Mouse (Mus musculus): Measurements from ENCODE around the gene Aasdh. TPM values are rescaled to one million over a fixed set of nuclear protein-coding genes. Genes with fewer than 3 reads are reported as not detected.
"Not testable (repeated sequence)": the region's sequence is repeated elsewhere in the genome, so short reads cannot be mapped to it uniquely, and the experiment has no call there.

Aasdh gene
- polyA plus RNA-seq, 1 experiment from 2014 or later: 18.3 TPM

GRCm38 (mm10) chr5:76942505-76942904 lies 37.2 kb upstream of the Aasdh start:
- Histone ChIP-seq H3K27ac (replicated peaks) (no peak overlapping the region), H3K4me1 (replicated peaks) (0 out of 2 replicates have a peak, but pooled peaks cover 3% of the 10 kb centered on the region), H3K9ac (no peak overlapping the region), H3K4me3 (no peak overlapping the region), H3K27me3 (no peaks in the 10 kb centered on the region), H3K36me3 (peaks cover 15% of the 10 kb centered on the region), H3K9me3 (peaks cover 8% of the 10 kb centered on the region; the same call in 1 of the 2 replicates), H3K4me2 (no peak overlapping the region)
- 88% methylated on average over 4 of the region's 4 CpGs for WGBS
- no peak for ATAC-seq (ENCODE audit: low read depth)

- H3K27ac ChIP-seq (replicated peaks): no peak overlapping the region
- WGBS: 97% methylated on average over 4 of the region's 4 CpGs
Measured at GRCm38 (mm10) chr5:76941975-76942374, 36.7 kb upstream of the Aasdh start.

GRCm38 (mm10) chr5:76939717-76940116 lies 34.4 kb upstream of the Aasdh start:
- Histone ChIP-seq H3K9me3 (peaks cover 8% of the 10 kb centered on the region; the same call in 1 of the 2 replicates), H3K27me3 (no peaks in the 10 kb centered on the region), H3K9ac (no peak overlapping the region), H3K36me3 (peaks cover 15% of the 10 kb centered on the region), H3K4me2 (no peak overlapping the region), H3K4me3 (no peak overlapping the region), H3K27ac (replicated peaks) (no peak overlapping the region), H3K4me1 (replicated peaks) (no peaks in the 10 kb centered on the region)
- no peak for ATAC-seq (ENCODE audit: low read depth)
- 98% methylated on average over 8 of the region's 8 CpGs for WGBS

More at GRCm38 (mm10) chr5:76941975-76942374, 36.7 kb upstream of the Aasdh start:
- Histone ChIP-seq H3K27me3 (no peaks in the 10 kb centered on the region), H3K4me1 (replicated peaks) (0 out of 2 replicates have a peak, but pooled peaks cover 3% of the 10 kb centered on the region), H3K9ac (no peak overlapping the region), H3K36me3 (peaks cover 15% of the 10 kb centered on the region), H3K9me3 (peaks cover 8% of the 10 kb centered on the region; the same call in 1 of the 2 replicates), H3K4me3 (no peak overlapping the region), H3K4me2 (no peak overlapping the region)
- no peak for ATAC-seq (ENCODE audit: low read depth)

- H3K9me3 ChIP-seq: 0 out of 2 replicates have a peak, but pooled peaks cover 12% of the 10 kb centered on the region
- no peaks in the 10 kb centered on the region for H3K4me1 ChIP-seq (replicated peaks)
- peaks cover 28% of the 10 kb centered on the region for H3K36me3 ChIP-seq
- H3K4me2 ChIP-seq: no peak overlapping the region
- WGBS: 79% methylated on average over 7 of the region's 7 CpGs
- H3K9ac ChIP-seq: no peak overlapping the region
- no peaks in the 10 kb centered on the region for H3K27me3 ChIP-seq
- H3K4me3 ChIP-seq: no peak overlapping the region
- ATAC-seq (ENCODE audit: low read depth): no peak
- no peak overlapping the region for H3K27ac ChIP-seq (replicated peaks)
Measured at GRCm38 (mm10) chr5:76929180-76929877, 24.0 kb upstream of the Aasdh start.

GRCm38 (mm10) chr5:76928124-76928832 lies 23.0 kb upstream of the Aasdh start:
- no peaks in the 10 kb centered on the region for H3K27me3 ChIP-seq
- 86% methylated on average over 16 of the region's 16 CpGs for WGBS
- H3K27ac ChIP-seq (replicated peaks): no peak overlapping the region
- ATAC-seq (ENCODE audit: low read depth): no peak
- no peak overlapping the region for H3K4me3 ChIP-seq
- 0 out of 2 replicates have a peak, but pooled peaks cover 12% of the 10 kb centered on the region for H3K9me3 ChIP-seq
- no peak overlapping the region for H3K9ac ChIP-seq
- H3K36me3 ChIP-seq: peaks cover 28% of the 10 kb centered on the region
- no peak overlapping the region for H3K4me2 ChIP-seq
- no peaks in the 10 kb centered on the region for H3K4me1 ChIP-seq (replicated peaks)

GRCm38 (mm10) chr5:76924296-76924695 lies 19.0 kb upstream of the Aasdh start:
- no peak overlapping the region for H3K27ac ChIP-seq (replicated peaks)
- no peaks in the 10 kb centered on the region for H3K4me1 ChIP-seq (replicated peaks)
- H3K36me3 ChIP-seq: peaks cover 46% of the 10 kb centered on the region
- 83% methylated on average over 1 of the region's 1 CpGs for WGBS
- 0 out of 2 replicates have a peak, but pooled peaks cover 12% of the 10 kb centered on the region for H3K9me3 ChIP-seq
- H3K4me3 ChIP-seq: no peak overlapping the region
- ATAC-seq (ENCODE audit: low read depth): no peak
- H3K27me3 ChIP-seq: no peaks in the 10 kb centered on the region
- no peak overlapping the region for H3K9ac ChIP-seq
- H3K4me2 ChIP-seq: no peak overlapping the region

GRCm38 (mm10) chr5:76923428-76923827 lies 18.1 kb upstream of the Aasdh start:
- Histone ChIP-seq H3K36me3 (peaks cover 52% of the 10 kb centered on the region), H3K9me3 (0 out of 2 replicates have a peak, but pooled peaks cover 10% of the 10 kb centered on the region), H3K4me3 (no peak overlapping the region), H3K4me2 (no peak overlapping the region), H3K4me1 (replicated peaks) (no peaks in the 10 kb centered on the region), H3K9ac (no peak overlapping the region), H3K27me3 (no peaks in the 10 kb centered on the region), H3K27ac (replicated peaks) (no peak overlapping the region)
- ATAC-seq (ENCODE audit: low read depth): no peak
- WGBS: 89% methylated on average over 13 of the region's 13 CpGs

GRCm38 (mm10) chr5:76922833-76923232 lies 17.5 kb upstream of the Aasdh start:
- peaks cover 58% of the 10 kb centered on the region for H3K36me3 ChIP-seq
- no peak overlapping the region for H3K9ac ChIP-seq
- WGBS: 69% methylated on average over 4 of the region's 4 CpGs
- H3K4me1 ChIP-seq (replicated peaks): no peaks in the 10 kb centered on the region
- 0 out of 2 replicates have a peak, but pooled peaks cover 6% of the 10 kb centered on the region for H3K9me3 ChIP-seq
- H3K27me3 ChIP-seq: no peaks in the 10 kb centered on the region
- no peak for ATAC-seq (ENCODE audit: low read depth)
- no peak overlapping the region for H3K27ac ChIP-seq (replicated peaks)
- H3K4me2 ChIP-seq: no peak overlapping the region
- H3K4me3 ChIP-seq: no peak overlapping the region

GRCm38 (mm10) chr5:76912522-76912921 lies 7.2 kb upstream of the Aasdh start:
- H3K4me2 ChIP-seq; ATAC-seq (ENCODE audit: low read depth); H3K4me3 ChIP-seq; H3K27me3 ChIP-seq; H3K9me3 ChIP-seq; H3K4me1 ChIP-seq (replicated peaks); H3K27ac ChIP-seq (replicated peaks); H3K9ac ChIP-seq: not testable (repeated sequence)
- WGBS: 97% methylated on average over 5 of the region's 5 CpGs
- H3K36me3 ChIP-seq: peaks cover 16% of the 10 kb centered on the region

GRCm38 (mm10) chr5:76910807-76911206 lies 5.5 kb upstream of the Aasdh start:
- no peak overlapping the region for H3K27ac ChIP-seq (replicated peaks)
- no peak for ATAC-seq (ENCODE audit: low read depth)
- peaks cover 8% of the 10 kb centered on the region for H3K4me1 ChIP-seq (replicated peaks)
- H3K4me3 ChIP-seq: no peak overlapping the region
- H3K4me2 ChIP-seq: no peak overlapping the region
- no peak overlapping the region for H3K9ac ChIP-seq
- WGBS: 82% methylated on average over 3 of the region's 3 CpGs
- peaks cover 14% of the 10 kb centered on the region for H3K36me3 ChIP-seq
- H3K9me3 ChIP-seq: no peaks in the 10 kb centered on the region
- no peaks in the 10 kb centered on the region for H3K27me3 ChIP-seq

GRCm38 (mm10) chr5:76906155-76906499 lies 813 bp upstream of the Aasdh start:
- Histone ChIP-seq H3K4me3 (peak overlapping the region; percentile 74), H3K27me3 (no peaks in the 10 kb centered on the region), H3K36me3 (no peaks in the 10 kb centered on the region), H3K4me2 (peak overlapping the region; percentile 79), H3K4me1 (replicated peaks) (peaks cover 14% of the 10 kb centered on the region), H3K9me3 (no peaks in the 10 kb centered on the region), H3K27ac (replicated peaks) (peak overlapping the region; percentile 91), H3K9ac (peak overlapping the region; percentile 87)
- WGBS: 31% methylated on average over 3 of the region's 3 CpGs
- ATAC-seq (ENCODE audit: low read depth): no peak

GRCm38 (mm10) chr5:76904713-76905404 lies 455 bp downstream of the Aasdh start:
- peaks cover 14% of the 10 kb centered on the region for H3K4me1 ChIP-seq (replicated peaks)
- peak overlapping the region; percentile 79 for H3K4me2 ChIP-seq
- H3K27me3 ChIP-seq: no peaks in the 10 kb centered on the region
- peaks cover 2% of the 10 kb centered on the region; the same call in 1 of the 2 replicates for H3K36me3 ChIP-seq
- peak overlapping the region; percentile 91 for H3K27ac ChIP-seq (replicated peaks)
- peak overlapping the region; percentile 87 for H3K9ac ChIP-seq
- peak; percentile 78 for ATAC-seq (ENCODE audit: low read depth)
- 2% methylated on average over 19 of the region's 19 CpGs for WGBS
- H3K9me3 ChIP-seq: no peaks in the 10 kb centered on the region
- H3K4me3 ChIP-seq: peak overlapping the region; percentile 74
